Mouse (Mus musculus) gastrocnemius, adult 2 months (tissue): ENCODE measurements around the gene 4930432K21Rik. TPM values are rescaled to one million over a fixed set of nuclear protein-coding genes. Genes with fewer than 3 reads are reported as not detected.

ENCODE experiments used
- DNase-seq: peaks from one replicate; pipeline ENCODE4 v3.0.0; 2022
- H3K27ac ChIP-seq: fragments of 200-600 bp; 2 replicates; pipeline ENCODE4 v1.8.1; 2022; ENCODE audit warnings: mild to moderate bottlenecking
- H3K4me3 ChIP-seq: fragments of 200-600 bp; 2 replicates; pipeline ENCODE4 v1.8.1; 2022; ENCODE audit warnings: mild to moderate bottlenecking, moderate library complexity
- CTCF ChIP-seq: fragments of 200-600 bp; IDR thresholded peaks from 2 replicates; pipeline ENCODE4 v1.8.1; 2022; ENCODE audit warnings: antibody characterized with exemption, mild to moderate bottlenecking, moderate library complexity
- intact Hi-C: fragments of 180-260 bp; cut with DNase I; formaldehyde crosslinking; loops from one replicate; pipeline ENCODE4 v1.15.1; 2025
- total RNA-seq, 2 experiments: library from RNA; stranded (reverse); gene quantifications; 2 replicates each; pipeline ENCODE4 v1.2.3; 2021

Gene 4930432K21Rik
- total RNA-seq, 2 experiments from 2014 or later = 0.28 to 0.50 TPM

- intact Hi-C loops = no loop called here
- TF ChIP-seq CTCF = no peak
- Histone ChIP-seq H3K4me3 (no peak overlapping the region), H3K27ac (no peak overlapping the region)
- no peak for DNase-seq
Observed at GRCm38 (mm10) chr8:84126742-84127141, 21.1 kb upstream of the 4930432K21Rik start.

DNA sequence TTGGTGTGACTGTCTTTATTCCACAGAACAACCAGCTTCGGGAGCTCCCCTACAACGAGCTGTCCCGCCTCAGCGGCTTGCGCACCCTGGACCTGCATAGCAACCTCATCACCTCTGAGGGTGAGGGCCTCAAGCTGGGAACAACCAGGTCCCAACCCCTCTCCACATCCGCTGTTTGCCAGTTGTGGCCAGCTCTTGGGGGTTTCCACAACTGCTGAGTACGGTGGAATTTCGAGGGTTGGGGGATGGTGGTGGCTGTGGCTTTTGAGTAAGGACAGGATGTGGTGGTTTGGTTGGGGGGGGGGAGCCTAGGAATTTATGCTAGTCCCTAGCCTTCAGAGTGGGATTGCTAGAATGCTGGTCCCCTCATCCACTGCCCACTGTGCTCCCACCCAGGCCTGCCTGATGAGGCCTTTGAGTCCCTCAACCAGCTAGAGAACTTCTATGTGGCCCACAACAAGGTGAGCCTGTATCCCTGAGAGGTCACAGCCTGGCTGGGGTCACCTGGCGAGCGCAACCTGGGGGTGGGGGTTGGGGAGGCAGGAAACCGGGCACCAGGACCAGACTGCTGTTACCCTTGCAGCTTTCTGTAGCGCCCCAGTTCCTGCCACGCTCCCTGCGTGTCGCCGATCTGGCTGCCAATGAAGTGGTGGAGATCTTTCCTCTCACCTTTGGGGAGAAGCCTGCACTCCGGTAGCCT lies 20.5 kb upstream of the 4930432K21Rik start:
- H3K27ac ChIP-seq = no peak overlapping the region
- TF ChIP-seq CTCF = no peak
- H3K4me3 ChIP-seq = no peak overlapping the region
- intact Hi-C loops = no loop called here
- no peak for DNase-seq

DNA sequence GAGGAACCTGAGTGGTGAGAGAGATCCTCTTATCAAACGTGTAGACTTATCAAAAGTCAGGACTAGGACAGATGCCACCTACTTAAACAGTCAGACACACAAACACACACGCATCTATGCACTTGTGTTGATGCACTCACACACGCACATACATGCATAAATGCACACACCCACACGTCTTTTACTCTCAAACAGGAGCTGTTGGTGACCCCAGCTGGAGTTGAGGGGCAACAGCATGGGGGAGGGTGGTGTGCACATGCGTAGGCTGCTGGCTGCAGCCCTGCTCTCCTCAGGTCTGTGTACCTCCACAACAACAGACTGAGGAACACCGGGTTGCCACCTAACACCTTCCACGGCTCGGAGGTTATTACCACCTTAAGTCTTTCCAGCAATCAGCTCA lies 19.5 kb upstream of the 4930432K21Rik start:
- no peak for TF ChIP-seq CTCF
- DNase-seq = no peak
- intact Hi-C loops = no loop called here
- H3K27ac ChIP-seq = no peak overlapping the region
- no peak overlapping the region for H3K4me3 ChIP-seq

GRCm38 (mm10) chr8:84130806-84131205 lies 17.0 kb upstream of the 4930432K21Rik start:
- TF ChIP-seq CTCF = no peak
- peak overlapping the region; percentile 24 for H3K4me3 ChIP-seq
- H3K27ac ChIP-seq = no peak overlapping the region; the same call in 1 of the 2 replicates
- intact Hi-C loops = no loop called here
- DNase-seq = peak; percentile 71

DNA sequence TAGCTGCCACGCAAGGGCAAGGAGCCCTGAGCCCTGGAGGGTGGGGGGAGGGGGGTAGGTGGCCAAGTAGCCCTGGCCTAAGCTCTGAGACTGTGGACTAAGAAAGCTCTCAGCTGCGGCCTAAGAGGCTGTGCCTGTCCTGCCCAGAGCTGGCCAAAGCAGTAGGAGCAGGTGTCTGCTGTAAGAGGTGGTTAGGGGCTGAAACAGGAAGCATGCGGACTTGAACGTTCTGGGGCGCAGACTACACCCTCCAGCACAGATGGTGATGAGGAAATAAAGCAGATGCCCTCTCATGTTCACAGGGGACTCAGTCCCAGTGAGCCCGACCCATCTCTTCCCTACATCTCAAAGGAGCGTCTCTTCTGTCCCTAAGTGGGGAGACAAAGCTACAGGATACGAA lies 15.6 kb upstream of the 4930432K21Rik start:
- intact Hi-C loops = no loop called here
- Histone ChIP-seq H3K4me3 (no peak overlapping the region), H3K27ac (no peak overlapping the region)
- no peak for TF ChIP-seq CTCF
- DNase-seq = no peak

DNA sequence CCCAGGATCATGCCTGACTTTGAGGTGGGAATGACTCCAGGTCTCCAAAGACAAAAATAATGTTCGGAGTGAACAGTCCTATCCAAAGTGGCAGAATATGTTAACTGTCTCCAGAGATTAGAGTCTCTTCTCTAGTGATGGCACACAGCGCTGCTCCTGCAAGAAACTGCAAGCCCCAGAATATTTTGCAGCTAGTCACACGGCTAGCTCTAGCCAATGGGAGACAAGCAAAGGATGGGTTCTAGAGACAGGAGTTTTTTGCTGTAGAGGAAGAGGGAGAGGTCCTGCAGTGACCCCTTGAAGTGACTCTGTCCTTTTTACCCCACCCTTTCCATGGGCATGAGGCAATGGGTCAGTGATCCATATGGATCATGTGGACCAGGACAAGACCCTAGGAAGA lies 10.0 kb upstream of the 4930432K21Rik start:
- no peak for DNase-seq
- H3K4me3 ChIP-seq = no peak overlapping the region
- no peak for TF ChIP-seq CTCF
- intact Hi-C loops = no loop called here
- H3K27ac ChIP-seq = no peak overlapping the region

GRCm38 (mm10) chr8:84140838-84141237 lies 7.0 kb upstream of the 4930432K21Rik start:
- no peak overlapping the region for H3K27ac ChIP-seq
- DNase-seq = no peak
- no peak overlapping the region for H3K4me3 ChIP-seq
- TF ChIP-seq CTCF = no peak
- intact Hi-C loops = no loop called here

DNA sequence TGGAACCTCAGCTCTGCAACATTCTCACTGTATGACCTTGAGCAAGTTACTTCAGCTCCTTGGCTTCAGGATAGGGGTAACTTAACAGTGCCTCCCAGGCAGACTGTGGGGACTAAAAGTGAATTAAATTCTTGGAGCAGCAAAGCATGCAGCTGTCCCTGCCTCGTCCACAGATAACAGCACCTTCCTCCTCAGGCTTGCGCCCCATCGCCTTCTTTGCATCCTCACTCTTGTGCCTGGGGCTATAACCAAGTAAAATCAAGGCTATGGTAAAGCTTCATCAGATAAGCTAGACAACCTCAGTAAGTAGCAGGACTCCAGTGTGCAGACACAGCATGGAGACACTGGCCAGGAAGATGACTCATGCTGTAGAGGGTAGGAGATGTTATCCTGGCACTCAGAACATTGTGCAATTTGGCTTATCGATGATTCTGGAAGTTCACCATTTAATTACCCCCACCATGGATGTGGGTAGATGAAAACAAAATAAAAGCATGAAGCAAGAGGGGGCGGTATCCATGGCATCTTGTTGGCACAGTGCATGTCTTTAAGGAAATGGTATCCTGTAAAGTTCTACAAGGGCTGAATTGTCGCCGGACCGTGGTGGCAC lies 3.1 kb upstream of the 4930432K21Rik start:
- no peak for TF ChIP-seq CTCF
- DNase-seq = no peak
- intact Hi-C loops = no loop called here
- H3K4me3 ChIP-seq = no peak overlapping the region
- no peak overlapping the region for H3K27ac ChIP-seq

DNA sequence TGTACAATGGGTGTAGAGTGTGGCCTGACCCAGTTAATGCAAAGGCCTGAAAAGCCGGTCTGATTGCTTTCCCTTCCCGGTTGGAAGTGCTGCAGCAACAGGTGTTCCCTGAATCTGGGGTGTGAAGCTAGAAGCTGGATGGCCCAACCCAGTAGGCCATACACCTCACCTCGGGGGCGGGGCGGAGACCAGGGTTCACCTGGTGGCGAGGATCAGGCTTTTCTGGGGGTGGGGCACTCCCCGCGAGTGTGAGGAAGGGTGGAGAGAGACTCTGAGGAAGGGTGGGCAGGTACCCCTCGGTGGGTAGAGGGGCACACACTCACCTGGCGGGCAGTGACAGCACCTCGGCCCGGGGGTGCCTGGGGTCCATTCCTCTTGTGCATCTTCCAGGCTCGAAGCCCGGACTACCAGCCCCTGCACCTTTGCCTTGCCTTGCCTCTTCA lies 480 bp upstream of the 4930432K21Rik start:
- no peak for DNase-seq
- H3K27ac ChIP-seq = peak overlapping the region; percentile 86
- intact Hi-C loops = no loop called here

DNA sequence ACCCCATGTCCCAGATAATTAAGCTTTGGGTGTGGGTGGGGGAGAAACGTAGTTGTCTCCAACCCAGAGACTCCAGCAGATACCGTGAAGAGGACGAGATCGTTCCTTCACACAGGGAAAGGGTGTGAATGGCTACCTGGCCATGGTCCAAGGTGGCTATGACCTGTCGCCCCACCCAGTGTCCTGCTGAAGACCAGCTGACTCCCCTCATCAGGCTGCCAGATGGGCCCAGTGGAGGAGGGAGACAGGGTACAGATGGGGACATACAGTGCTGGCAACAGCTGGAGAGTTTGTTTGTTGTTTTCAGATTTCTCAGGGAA lies 666 bp downstream of the 4930432K21Rik start:
- Histone ChIP-seq H3K27ac (no peak overlapping the region), H3K4me3 (peak overlapping the region; percentile 97)
- no peak for TF ChIP-seq CTCF
- intact Hi-C loops = no loop called here
- no peak for DNase-seq

More for the DNA sequence above, 480 bp upstream of the 4930432K21Rik start:
- no peak for TF ChIP-seq CTCF
- H3K4me3 ChIP-seq = peak overlapping the region; percentile 97

GRCm38 (mm10) chr8:84149181-84149580 lies 1.4 kb downstream of the 4930432K21Rik start:
- intact Hi-C loops = no loop called here
- Histone ChIP-seq H3K27ac (no peak overlapping the region), H3K4me3 (no peak overlapping the region)
- no peak for DNase-seq
- no peak for TF ChIP-seq CTCF

- H3K4me3 ChIP-seq = no peak overlapping the region
- no peak for DNase-seq
- intact Hi-C loops = no loop called here
- no peak overlapping the region for H3K27ac ChIP-seq
- no peak for TF ChIP-seq CTCF
Observed at GRCm38 (mm10) chr8:84157620-84158019, 9.8 kb downstream of the 4930432K21Rik start.

DNA sequence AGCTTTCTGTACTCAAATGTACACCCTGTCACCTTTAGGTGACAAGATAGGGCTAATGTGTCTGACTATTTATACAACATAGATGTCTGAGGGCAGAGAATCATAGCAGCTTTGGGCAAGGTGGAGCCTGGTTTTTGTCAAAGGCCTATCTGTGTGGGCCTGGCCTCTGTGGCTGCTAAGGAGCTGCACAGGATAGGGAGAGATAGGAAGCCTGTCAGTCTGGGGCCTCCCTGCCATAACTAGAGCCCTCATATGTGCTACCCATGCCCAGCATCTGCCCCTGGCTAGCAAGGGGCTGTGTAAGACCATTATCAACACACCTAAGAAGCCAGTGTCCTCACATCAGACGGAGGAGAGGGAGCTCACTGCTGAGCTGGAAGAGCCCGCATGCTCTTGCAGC lies 19.9 kb downstream of the 4930432K21Rik start:
- DNase-seq = no peak
- intact Hi-C loops = no loop called here
- TF ChIP-seq CTCF = no peak
- no peak overlapping the region for H3K27ac ChIP-seq
- no peak overlapping the region for H3K4me3 ChIP-seq

DNA sequence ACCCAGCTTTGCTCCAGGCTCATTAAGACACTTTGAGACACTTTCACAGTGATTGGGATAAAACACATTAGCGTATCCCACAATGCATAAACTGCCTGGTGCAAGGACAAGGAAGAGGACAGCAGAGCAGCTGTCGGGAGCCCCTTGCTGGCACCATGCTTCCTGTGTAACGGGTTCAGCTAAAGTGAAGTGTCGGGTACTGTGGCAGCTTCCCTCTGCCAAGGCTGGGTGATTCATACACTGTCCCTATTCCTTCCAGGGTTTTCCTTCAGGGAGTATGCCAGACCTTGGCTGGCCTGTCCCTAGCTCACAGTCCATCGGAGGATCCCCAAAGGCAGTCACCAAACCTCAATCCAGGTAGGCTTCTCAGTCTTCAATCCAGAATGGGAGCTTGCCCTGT lies 22.3 kb downstream of the 4930432K21Rik start:
- TF ChIP-seq CTCF = no peak
- DNase-seq = no peak
- Histone ChIP-seq H3K4me3 (no peak overlapping the region), H3K27ac (no peak overlapping the region)
- intact Hi-C loops = no loop called here
